Mouse (Mus musculus) heart, embryonic 14.5 days (tissue): Measurements from ENCODE around the gene Ndnf. TPM values are rescaled to one million over a fixed set of nuclear protein-coding genes. Genes with fewer than 3 reads are reported as not detected.

Experiments used
- ATAC-seq: fragments of 200-750 bp; cut with Nextera tagmentation; 2 replicates; pipeline ENCODE4 v1.8.0; 2017; ENCODE audit warnings: low read depth, moderate TSS enrichment; ENCODE audit not compliant: insufficient number of reproducible peaks, insufficient read depth, low FRiP score
- H3K27ac ChIP-seq, 2 experiments: fragments of 200-500 bp in 1 of 2; fragments of 300-500 bp in 1 of 2; sonication (generic) in 1 of 2; replicated peaks in 1 of 2; 2 replicates each; pipeline ENCODE4 v1.5.1; 2012 to 2014; ENCODE audit warnings: low read depth in 2 of 2, low read length in 2 of 2, control low read depth in 1 of 2, mild to moderate bottlenecking in 1 of 2, mixed read lengths in 1 of 2; ENCODE audit not compliant: control insufficient read depth in 1 of 2, insufficient read depth in 1 of 2
- H3K27me3 ChIP-seq: fragments of 300-500 bp; sonication (generic); 2 replicates; pipeline ENCODE4 v1.6.1; 2014; ENCODE audit warnings: mild to moderate bottlenecking, low read length, control low read depth; ENCODE audit not compliant: control insufficient read depth, insufficient read depth
- H3K36me3 ChIP-seq: fragments of 300-500 bp; sonication (generic); 2 replicates; pipeline ENCODE4 v1.6.1; 2014; ENCODE audit warnings: mild to moderate bottlenecking, control low read depth, low read length, mixed read lengths; ENCODE audit not compliant: control insufficient read depth, insufficient read depth
- H3K4me1 ChIP-seq, 2 experiments: fragments of 200-500 bp in 1 of 2; fragments of 300-500 bp in 1 of 2; sonication (generic) in 1 of 2; 2 replicates each; pipeline ENCODE4 v1.6.1; 2012 to 2014; ENCODE audit warnings: low read length in 2 of 2, control low read depth in 1 of 2, mixed read lengths in 1 of 2; ENCODE audit not compliant: control insufficient read depth in 2 of 2, insufficient read depth in 2 of 2
- H3K4me2 ChIP-seq: fragments of 300-500 bp; sonication (generic); 2 replicates; pipeline ENCODE4 v1.6.1; 2014; ENCODE audit warnings: mild to moderate bottlenecking, low read length
- H3K4me3 ChIP-seq, 2 experiments: fragments of 200-500 bp in 1 of 2; fragments of 300-500 bp in 1 of 2; sonication (generic) in 1 of 2; 2 replicates each; pipeline ENCODE4 v1.5.1; 2012 to 2014; ENCODE audit warnings: low read length in 2 of 2, mild to moderate bottlenecking in 2 of 2, control low read depth in 1 of 2, low read depth in 1 of 2, moderate library complexity in 1 of 2; ENCODE audit not compliant: control insufficient read depth in 1 of 2, insufficient read depth in 1 of 2
- H3K9ac ChIP-seq: fragments of 300-500 bp; sonication (generic); 2 replicates; pipeline ENCODE4 v1.6.1; 2014; ENCODE audit warnings: mild to moderate bottlenecking, low read length
- H3K9me3 ChIP-seq: fragments of 300-500 bp; sonication (generic); 2 replicates; pipeline ENCODE4 v1.6.1; 2016; ENCODE audit warnings: low read length, control low read depth; ENCODE audit not compliant: control insufficient read depth
- WGBS: fragments of 180-500 bp; shearing (Covaris S2); extraction: QIAGEN DNeasy Blood & Tissue Kit; methylation state at CpG from one replicate; pipeline ENCODE4 v1.1.7; 2014; 5-methylcytosine and 5-hydroxymethylcytosine counted together
- polyA plus RNA-seq: library from polyadenylated mRNA; unstranded; fragments of >200 nt; fragmentation: Nextera tagmentation; extraction: Ambion mirVana; gene quantifications from 2 replicates; pipeline ENCODE4 v1.2.1, GENCODE M21; 2014

Gene Ndnf
- 3.7 and 4.1 TPM in 2 replicates for polyA plus RNA-seq

GRCm38 (mm10) chr6:65671451-65671850 lies at the start of gene Ndnf:
Gene Ndnf (plus strand): TSS chr6:65671590.
- peak within 1 kb of the TSS; percentile 35 to 53; a peak in 2 of 4 replicates for H3K27ac ChIP-seq
- H3K27me3 ChIP-seq = peaks cover 6% of the 10 kb centered on the region; the same call in 1 of the 2 replicates
- peak; percentile 86 for ATAC-seq
- H3K9ac ChIP-seq = peak within 1 kb of the TSS; percentile 76
- H3K9me3 ChIP-seq = no peaks in the 10 kb centered on the region
- H3K4me2 ChIP-seq = peak within 1 kb of the TSS; percentile 99
- peak within 1 kb of the TSS; percentile 49 to 77 for H3K4me3 ChIP-seq
- peaks cover 2 to 3% of the 10 kb centered on the region in 2 experiments; a peak in 1 of 4 replicates for H3K4me1 ChIP-seq
- no peaks in the 10 kb centered on the region for H3K36me3 ChIP-seq
- WGBS = 0% methylated on average over 41 of the region's 45 CpGs

GRCm38 (mm10) chr6:65623016-65623715 lies 48.2 kb upstream of the Ndnf start:
- Histone ChIP-seq H3K9ac (no peak overlapping the region), H3K27me3 (no peaks in the 10 kb centered on the region), H3K4me3 (no peak overlapping the region), H3K27ac (no peak overlapping the region), H3K9me3 (no peaks in the 10 kb centered on the region), H3K4me2 (no peak overlapping the region), H3K36me3 (no peaks in the 10 kb centered on the region), H3K4me1 (peaks cover 0 to 7% of the 10 kb centered on the region in 2 experiments; a peak in 1 of 4 replicates)
- ATAC-seq = no peak
- WGBS = 74% methylated on average over 3 of the region's 3 CpGs

GRCm38 (mm10) chr6:65630578-65630977 lies 40.8 kb upstream of the Ndnf start:
- H3K9ac ChIP-seq = no peak overlapping the region
- no peaks in the 10 kb centered on the region for H3K9me3 ChIP-seq
- H3K4me2 ChIP-seq = no peak overlapping the region
- H3K4me3 ChIP-seq = no peak overlapping the region
- 65% methylated on average over 2 of the region's 2 CpGs for WGBS
- H3K36me3 ChIP-seq = no peaks in the 10 kb centered on the region
- ATAC-seq = no peak
- H3K4me1 ChIP-seq = no peaks in the 10 kb centered on the region
- H3K27me3 ChIP-seq = no peaks in the 10 kb centered on the region
- no peak overlapping the region for H3K27ac ChIP-seq

GRCm38 (mm10) chr6:65632184-65632583 lies 39.2 kb upstream of the Ndnf start:
- no peak overlapping the region for H3K4me2 ChIP-seq
- WGBS = 62% methylated on average over 5 of the region's 5 CpGs
- H3K4me1 ChIP-seq = no peaks in the 10 kb centered on the region
- H3K9me3 ChIP-seq = no peaks in the 10 kb centered on the region
- H3K36me3 ChIP-seq = no peaks in the 10 kb centered on the region
- no peak for ATAC-seq
- no peak overlapping the region for H3K4me3 ChIP-seq
- no peak overlapping the region for H3K9ac ChIP-seq
- H3K27me3 ChIP-seq = no peaks in the 10 kb centered on the region
- H3K27ac ChIP-seq = no peak overlapping the region

DNA sequence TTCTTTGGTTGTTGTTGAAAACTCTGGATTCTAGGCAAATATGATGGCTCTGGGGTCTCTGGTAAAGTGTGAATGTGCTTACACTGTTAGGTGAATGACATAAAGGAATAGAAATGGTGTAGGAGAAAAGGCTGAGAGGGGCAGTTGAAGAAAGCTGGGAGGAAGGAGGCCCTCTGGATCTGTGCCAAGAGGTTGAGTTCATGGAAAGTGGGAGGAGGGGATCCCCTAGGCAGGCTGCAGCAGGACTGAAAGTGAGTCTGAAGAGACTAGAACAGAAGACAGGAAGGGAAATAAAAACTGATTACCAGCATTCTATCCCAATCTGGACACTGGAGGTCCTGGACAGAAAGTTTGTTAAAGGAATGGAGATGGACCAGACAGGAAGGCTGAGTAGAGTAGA lies 29.0 kb upstream of the Ndnf start:
- ATAC-seq = no peak
- H3K9me3 ChIP-seq = peaks cover 10% of the 10 kb centered on the region
- no peaks in the 10 kb centered on the region for H3K27me3 ChIP-seq
- H3K4me2 ChIP-seq = no peak overlapping the region
- no peak overlapping the region for H3K4me3 ChIP-seq
- no peaks in the 10 kb centered on the region for H3K4me1 ChIP-seq
- no peak overlapping the region for H3K9ac ChIP-seq
- no peaks in the 10 kb centered on the region for H3K36me3 ChIP-seq
- H3K27ac ChIP-seq = no peak overlapping the region

GRCm38 (mm10) chr6:65644110-65644509 lies 27.3 kb upstream of the Ndnf start:
- 69% methylated on average over 4 of the region's 4 CpGs for WGBS
- Histone ChIP-seq H3K4me1 (no peaks in the 10 kb centered on the region), H3K36me3 (no peaks in the 10 kb centered on the region), H3K9me3 (peaks cover 3% of the 10 kb centered on the region), H3K4me2 (no peak overlapping the region), H3K27ac (no peak overlapping the region), H3K4me3 (no peak overlapping the region), H3K27me3 (no peaks in the 10 kb centered on the region), H3K9ac (no peak overlapping the region)
- no peak for ATAC-seq

- Histone ChIP-seq H3K9me3 (no peaks in the 10 kb centered on the region), H3K27me3 (no peaks in the 10 kb centered on the region), H3K4me1 (no peaks in the 10 kb centered on the region), H3K27ac (no peak overlapping the region), H3K4me3 (no peak overlapping the region), H3K4me2 (no peak overlapping the region), H3K9ac (no peak overlapping the region), H3K36me3 (no peaks in the 10 kb centered on the region)
- ATAC-seq = no peak
- WGBS = 65% methylated on average over 3 of the region's 3 CpGs
Observed at GRCm38 (mm10) chr6:65646408-65646807, 25.0 kb upstream of the Ndnf start.

DNA sequence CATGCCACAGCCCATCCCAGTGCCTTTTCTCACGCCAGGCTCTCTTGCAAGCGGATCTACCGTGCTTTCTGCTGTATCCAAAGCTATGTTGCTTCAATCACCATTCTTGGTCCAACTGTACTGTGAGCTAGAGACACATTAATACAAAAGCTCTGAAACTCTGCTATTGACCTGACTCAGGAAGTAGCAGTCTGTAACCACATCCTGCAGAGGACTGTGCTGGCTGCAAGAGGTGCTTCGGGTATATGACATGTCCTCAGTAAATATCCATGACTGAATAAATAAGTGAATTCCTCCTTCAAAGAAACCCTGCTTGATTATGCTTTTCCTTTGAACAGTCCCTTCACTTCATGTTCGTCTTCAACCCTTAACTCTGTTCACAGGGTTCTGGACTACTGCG lies 23.7 kb upstream of the Ndnf start:
- Histone ChIP-seq H3K27me3 (no peaks in the 10 kb centered on the region), H3K4me2 (no peak overlapping the region), H3K9me3 (no peaks in the 10 kb centered on the region), H3K4me1 (no peaks in the 10 kb centered on the region), H3K27ac (no peak overlapping the region), H3K4me3 (no peak overlapping the region), H3K36me3 (no peaks in the 10 kb centered on the region), H3K9ac (no peak overlapping the region)
- no peak for ATAC-seq
- WGBS = 81% methylated on average over 6 of the region's 6 CpGs
